Mouse (Mus musculus) cortical plate, adult 2 months (tissue): ENCODE data around the gene Mvk.

Source experiments
- CTCF ChIP-seq: fragments of 200-500 bp; IDR thresholded peaks from 2 replicates; pipeline ENCODE4 v1.5.1; 2011; ENCODE audit warnings: mild to moderate bottlenecking, control low read depth, low read length; ENCODE audit not compliant: insufficient read depth; ENCODE audit errors: extremely low read depth
- POLR2A ChIP-seq: fragments of 200-500 bp; IDR thresholded peaks from 2 replicates; pipeline ENCODE4 v1.6.1; 2011; ENCODE audit warnings: mild to moderate bottlenecking, low read length, control low read depth; ENCODE audit not compliant: insufficient read depth; ENCODE audit errors: extremely low read depth

DNA sequence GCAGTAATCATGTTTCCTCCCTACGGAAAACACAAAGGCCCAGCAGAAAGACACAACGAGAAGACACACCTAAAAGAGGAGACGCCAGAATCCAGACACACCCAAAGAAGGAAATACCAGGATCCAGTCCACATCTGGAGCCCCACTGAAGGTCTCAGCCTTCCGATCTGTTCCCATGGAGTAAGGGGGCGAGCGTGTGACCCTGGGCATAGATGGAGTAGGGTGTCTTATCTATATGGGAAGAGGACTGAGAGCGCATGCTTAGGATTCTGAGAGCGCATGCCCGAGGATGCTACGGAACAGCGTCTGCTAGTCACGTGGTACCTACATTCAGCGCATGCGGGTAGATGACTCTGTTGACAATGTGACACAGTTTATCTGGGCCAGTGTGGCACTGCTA lies 41.6 kb downstream of the Mvk start:
- no peak for TF ChIP-seq POLR2A
- TF ChIP-seq CTCF, result no peak
